Mouse (Mus musculus) kidney, postnatal 14 days (tissue): ENCODE results near the gene Gli1.
"Not testable (repeated sequence)": the region's sequence is repeated elsewhere in the genome, so short reads cannot be mapped to it uniquely, and the experiment has no call there.

Experiments used
- DNase-seq: peaks from one replicate; pipeline ENCODE4 v3.0.0; 2022; ENCODE audit warnings: mixed read lengths

Gli1 gene

DNA sequence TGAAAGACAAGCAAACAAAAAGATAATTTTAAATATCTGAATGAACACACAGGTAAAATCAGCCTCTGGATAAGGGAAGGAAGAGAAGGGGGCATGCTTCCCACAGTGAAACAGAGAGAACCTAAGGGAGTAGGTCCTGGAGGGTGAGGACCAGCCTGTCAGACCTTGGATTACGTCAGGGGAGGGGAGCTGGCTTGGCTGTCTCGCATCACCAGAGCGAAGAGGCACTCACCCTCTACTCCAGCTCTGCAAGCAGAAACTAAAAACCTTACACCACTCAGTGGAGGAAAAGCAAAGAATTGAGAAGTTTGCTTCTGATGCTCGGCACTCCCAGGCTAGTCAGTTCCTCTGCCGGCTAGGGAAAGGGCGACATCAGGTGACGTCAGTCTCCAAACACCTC, 21.8 kb downstream of the Gli1 start:
- DNase-seq, result no peak

DNA sequence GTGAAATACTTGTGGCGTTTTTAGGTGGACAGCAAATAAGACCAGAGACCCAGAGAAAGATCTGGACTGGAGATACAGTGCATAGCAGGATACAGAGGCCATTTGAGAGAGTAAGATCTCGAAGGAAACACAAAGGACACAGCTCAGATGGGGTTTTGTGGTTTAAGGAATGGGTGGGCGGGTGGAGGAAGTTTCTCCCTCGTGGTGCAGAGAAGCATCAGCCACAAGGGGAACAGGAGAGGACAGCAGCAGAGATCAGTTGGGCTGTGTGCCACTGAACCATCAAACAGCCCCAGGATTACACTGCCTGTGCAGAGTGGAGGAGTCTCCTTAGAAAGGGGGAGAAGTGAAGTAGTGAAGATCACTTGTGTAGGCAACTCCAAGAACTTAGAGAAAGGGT, 23.8 kb downstream of the Gli1 start:
- no peak for DNase-seq

DNA sequence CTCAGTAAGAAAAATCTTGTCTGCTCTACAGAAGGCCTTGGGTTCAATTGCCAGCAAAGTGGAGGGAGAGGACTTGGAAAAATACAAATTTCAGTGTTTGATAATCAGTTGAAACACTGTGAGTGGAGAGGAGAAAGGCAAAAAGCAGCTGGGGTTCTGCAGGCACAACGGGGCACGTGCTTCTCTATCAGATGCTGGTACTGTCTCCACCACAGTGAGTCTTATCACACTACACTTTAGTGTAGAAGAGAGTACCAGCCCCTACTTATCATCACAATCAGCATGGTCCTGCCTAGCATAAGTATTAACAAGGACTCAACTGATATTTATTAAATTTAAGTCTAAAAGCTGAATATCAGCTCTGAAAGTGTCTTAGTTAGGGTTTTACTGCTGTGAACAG, 24.5 kb downstream of the Gli1 start:
- no peak for DNase-seq

DNA sequence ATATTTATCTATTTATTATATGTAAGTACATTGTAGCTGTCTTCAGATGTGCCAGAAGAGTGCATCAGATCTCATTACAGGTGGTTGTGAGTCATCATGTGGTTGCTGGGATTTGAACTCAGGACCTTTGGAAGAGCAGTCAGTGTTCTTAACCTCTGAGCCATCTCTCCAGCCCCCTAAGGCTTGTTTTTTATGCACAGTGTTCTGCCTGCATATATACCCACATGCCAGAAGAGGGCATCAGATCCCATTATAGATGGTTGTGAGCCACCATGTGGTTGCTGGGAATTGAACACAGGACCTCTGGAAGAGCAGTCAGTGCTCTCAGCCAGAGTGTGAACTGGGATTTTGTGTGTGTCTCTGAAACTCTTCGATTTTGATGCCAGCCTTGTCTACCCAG, 26.8 kb downstream of the Gli1 start:
- DNase-seq, result not testable (repeated sequence)

DNA sequence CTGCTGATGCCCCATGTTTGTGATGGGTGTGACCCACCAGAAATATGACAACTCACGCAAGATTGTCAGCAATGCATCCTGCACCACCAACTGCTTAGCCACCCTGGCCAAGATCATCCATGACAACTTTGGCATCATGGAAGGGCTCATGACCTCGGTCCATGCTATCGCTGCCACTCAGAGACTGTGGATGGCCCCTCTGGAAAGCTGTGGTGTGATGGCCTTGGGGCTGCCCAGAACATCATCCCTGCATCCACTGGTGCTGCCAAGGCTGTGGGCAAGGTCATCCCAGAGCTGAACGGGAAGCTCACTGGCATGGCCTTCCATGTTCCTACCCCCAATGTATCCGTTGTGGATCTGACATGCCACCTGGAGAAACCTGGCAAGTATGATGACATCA, 28.3 kb downstream of the Gli1 start:
- DNase-seq, result not testable (repeated sequence)

DNA sequence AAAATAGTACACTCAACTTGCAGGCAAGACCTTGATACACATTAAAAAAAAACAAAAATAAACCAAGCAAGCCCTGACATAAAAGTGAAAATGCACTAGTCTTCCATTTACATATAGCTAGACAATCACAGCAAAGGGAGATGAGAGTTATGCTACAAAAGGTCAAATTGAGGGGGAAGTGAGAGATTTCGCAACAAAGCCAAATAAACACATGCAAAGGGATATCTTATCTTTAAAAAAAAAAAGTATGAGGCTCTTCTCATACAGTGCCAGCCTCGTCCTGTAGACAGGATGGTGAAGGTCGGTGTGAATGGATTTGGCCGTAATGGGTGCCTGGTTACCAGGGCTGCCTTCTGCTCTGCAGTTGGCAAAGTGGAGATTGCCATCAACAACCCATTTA, 28.9 kb downstream of the Gli1 start:
- DNase-seq, result no peak

DNA sequence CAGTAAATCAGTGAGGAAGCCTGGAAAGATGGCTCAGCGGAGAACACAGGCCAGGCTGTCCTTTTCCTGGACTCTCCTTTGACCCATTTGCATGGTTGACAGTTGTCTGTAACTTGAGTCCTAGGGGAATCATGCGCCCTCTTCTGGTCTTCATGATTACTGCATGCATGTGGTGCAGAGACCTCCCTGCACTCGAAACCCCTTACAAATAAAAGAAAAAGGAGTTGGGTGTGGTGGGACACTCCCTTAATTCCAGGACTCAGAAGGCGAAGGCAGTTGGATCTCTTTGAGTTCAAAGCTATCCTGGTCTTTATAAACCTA, 29.5 kb downstream of the Gli1 start:
- DNase-seq, result peak; percentile 86

DNA sequence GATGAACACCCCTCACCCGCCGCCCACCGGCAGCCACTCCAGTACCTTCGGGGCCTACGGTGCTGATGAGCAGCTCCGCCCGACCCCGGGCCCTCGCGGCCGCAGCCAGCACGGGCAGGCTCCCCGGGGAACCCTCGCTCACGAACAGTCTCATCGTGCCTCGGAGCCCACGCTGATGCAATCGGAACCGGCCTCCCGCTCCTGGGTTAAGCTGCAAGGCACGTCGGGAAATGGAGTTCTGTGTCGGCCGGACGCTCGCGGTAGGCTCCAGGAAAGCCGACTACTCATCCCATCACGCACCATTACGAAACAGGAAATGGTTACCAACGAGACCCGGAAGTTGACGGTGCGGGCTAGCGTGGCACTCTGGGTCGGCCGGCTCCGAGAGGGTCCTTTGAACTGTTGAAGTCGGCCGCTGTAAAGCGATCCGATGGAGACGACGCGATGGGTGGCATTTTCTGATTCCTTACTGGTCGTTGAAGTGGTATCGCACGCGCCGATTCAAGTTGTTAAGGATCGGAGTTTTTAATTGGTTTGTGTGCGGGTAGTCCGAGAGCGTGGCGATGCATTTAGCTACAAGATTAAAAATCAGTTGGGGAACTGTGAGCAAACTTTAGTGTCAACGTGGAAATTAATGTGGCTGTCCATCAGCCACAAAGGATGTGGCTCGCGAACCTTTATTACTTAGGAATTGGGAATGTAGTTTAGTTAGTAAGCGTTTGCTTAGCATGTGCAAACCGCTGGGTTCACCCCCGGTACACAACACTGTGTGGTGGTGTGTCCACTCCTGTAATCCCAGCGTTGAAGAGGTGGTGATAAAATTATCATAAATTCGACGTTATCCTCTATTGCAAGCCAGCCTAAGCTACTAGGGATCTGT, 30.1 kb downstream of the Gli1 start, which contains the start of gene Mars:
TSS of gene Mars (minus strand) at position 311 of the 880 bp plus-strand sequence.
- DNase-seq, result peak; percentile 96

DNA sequence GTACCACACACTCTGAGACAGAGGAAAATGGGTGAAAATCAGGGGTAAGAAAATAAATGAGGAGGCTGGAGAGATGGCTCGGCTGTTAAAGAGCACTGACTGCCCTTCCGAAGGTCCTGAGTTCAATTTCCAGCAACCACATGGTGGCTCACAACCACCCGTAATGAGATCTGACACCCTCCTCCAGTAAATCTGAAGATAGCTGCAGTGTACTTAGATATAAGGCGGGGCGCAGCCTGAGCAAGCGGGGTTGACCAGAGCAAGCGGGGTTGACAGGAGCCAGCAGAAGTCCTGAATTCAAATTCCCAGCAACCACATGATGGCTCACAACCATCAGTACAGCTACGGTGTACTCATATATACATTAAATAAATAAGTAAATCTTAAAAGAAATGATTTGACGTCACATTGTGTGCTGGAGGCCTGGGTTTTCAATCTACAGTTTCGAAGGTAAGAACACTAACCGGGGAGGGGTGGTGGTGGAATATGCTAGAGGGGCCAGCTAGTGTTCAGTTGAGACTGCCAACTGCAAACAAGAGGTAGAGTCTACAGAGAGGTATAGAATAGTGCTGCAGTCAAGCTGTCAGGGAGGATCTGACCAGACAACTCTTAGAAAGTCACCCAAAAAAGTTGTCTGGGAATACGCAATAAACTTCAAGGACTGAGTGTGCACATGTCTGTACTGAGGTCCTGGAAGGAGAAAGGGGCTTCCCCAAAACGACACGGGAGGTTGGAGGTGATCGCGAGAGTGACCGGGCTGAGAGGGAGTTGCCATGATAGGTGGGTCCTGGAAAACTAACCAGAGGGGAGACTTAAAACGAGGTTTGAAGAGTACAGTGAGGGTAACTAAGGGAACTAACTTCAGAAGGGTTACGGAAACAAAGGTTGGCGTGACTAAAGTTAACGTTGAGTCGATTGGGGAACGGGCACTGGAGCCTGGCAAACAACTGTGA, 31.0 kb downstream of the Gli1 start:
- no peak for DNase-seq

DNA sequence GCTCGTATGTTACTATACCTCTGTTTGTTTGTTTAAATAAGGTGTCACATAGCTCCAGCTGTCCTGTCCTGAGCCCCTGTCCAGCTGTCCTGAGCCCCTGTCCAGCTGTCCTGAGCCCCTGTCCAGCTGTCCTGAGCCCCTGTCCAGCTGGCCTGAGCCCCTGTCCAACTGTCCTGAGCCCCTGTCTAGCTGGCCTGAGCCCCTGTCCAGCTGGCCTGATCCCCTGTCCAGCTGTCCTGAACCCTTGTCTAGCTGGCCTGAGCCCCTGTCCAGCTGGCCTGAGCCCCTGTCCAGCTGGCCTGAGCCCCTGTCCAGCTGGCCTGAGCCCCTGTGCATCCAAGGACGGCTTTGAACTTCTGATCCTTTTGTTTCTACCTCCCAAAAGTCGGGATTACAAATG, 32.6 kb downstream of the Gli1 start:
- not testable (repeated sequence) for DNase-seq

DNA sequence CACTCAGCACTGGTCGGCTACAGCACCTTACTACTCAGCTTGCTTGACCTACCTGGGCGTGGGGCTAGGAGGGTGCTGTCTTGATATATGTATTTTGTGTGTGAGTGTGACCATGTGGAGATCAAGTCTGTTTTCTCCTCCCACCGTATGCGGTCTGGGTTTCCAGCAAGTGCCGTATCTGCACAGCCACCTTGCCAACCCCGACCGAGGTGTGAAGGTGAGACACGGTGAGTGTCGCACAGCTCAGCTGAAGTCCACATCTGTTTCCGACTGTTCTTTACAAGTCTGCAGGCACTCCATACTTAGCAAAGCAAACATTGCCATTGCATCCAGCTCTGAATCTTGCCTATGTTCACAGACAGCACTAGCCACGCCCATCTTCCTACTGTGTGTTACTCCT, 38.6 kb downstream of the Gli1 start:
- DNase-seq, result no peak

DNA sequence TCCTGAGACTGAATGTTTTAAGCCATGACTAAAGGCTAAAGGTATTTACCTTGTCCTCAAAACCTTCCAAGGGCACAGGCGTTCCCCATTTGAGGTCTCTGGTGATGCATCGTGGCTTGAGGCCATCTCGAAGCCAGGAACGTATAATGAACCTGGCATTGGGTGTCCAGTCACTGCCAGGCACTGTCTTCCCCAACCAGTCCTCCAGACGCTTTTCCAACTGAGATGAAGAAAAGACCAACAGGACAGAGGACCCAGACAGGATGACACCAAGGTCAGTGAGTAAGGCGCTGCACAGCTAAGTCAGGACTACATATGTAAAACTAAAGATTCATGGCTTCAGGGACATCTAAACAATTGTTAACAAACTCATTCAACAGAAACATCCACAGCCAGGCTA, 41.4 kb downstream of the Gli1 start:
- DNase-seq, result no peak

DNA sequence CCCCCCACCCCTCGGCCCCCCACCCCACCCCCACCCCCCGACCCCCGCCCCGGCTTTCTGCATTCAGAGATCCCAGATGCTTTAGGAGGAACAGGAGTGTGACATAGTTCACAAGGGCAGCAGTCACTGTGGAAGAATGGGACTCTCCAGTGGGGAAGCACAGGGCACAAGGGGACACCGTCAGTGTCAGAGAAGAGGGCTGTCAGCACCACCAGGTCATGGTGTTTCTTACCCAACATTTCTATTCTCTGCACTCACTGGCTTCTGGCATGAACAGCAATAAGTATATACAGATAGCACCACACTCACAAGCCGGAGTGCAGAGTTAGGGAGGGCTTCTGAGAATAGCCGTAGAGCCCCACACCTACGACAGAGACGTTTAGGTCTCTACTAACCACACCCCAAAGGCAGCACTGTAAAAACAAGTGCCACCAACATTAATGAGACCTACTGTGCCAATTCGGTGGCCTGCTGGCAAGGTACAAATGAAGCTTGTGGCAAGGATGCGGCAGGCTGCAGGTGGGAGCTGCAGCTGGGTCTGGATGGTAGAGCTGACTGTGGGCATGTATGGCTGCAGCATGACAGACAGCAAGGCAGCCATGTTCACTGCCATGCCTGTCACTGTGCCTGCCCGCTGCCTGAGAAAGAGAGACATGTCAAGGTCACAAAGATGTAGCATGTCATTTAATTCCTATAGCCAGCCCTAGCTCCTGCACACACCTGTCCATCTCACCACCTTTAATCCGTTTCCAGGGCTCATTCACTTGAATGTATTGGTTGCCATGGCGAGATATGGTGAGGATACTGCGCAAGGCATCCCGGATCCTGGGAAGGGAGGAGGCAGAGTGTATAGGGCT, 44.5 kb downstream of the Gli1 start:
- no peak for DNase-seq

DNA sequence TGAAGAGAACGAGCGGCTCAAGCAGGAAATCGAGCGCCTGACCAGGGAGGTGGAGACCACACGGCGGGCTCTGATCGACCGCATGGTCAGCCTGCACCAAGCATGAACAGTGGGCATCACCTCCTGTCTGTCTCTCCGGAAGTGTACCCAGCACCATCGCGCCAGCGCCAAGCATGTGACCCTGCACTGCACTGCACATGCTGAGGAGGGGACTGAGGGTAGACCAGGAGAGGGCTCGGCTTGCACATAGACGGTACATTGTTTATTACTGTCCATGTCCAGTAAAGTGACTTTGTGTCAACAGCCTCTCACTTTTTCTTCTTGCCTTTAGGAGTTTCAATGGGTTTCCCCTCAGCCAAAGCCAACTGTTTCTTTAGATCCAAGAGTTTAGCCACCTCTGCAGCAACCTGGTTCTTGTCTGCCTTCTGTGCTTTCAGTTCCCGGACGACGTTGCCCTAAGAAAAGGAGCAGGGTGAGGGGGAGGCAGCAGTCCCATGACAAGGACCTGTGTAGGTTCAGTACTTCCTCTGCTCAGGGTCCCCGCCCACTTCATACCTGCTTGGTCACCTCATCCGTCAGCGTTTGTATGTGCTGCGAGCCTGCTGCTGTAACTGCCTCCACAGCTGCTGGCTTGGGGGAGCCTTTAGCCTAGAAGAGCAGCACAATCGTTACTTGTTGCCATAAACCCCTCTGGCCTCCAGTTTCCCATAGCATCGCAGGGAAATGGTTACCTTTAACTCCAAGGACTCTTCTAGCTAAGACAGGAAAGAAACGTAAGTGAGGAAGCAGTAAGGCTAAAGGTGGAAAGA, 45.6 kb downstream of the Gli1 start:
- no peak for DNase-seq

DNA sequence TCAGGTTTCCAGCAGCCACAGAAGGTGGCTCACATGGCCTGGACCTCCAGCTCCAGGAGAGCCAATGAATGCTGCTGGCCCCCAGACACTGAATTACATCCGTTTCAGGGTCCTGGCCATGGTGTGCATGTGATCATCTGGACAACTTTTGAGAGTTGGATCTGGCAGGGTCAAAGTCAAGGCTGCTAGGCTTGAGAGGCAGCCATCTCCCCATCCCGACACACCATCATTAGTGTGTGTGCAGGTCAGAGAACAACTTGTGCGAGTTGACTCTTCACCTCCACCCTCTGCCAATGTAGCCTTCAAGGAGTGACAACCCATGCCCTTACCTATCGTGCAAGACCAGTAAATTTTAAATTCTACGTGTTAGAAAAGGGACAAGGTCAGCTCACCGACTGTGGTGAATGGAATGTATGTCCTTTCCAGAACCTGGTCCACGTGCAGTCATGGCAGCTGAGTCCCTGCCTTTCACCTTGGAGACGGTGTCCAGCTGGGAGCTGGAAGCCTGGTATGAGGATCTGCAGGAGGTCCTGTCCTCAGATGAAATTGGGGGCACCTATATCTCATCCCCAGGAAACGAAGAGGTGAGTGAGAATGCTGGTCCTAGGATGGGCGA, 46.8 kb downstream of the Gli1 start:
- DNase-seq, result no peak

DNA sequence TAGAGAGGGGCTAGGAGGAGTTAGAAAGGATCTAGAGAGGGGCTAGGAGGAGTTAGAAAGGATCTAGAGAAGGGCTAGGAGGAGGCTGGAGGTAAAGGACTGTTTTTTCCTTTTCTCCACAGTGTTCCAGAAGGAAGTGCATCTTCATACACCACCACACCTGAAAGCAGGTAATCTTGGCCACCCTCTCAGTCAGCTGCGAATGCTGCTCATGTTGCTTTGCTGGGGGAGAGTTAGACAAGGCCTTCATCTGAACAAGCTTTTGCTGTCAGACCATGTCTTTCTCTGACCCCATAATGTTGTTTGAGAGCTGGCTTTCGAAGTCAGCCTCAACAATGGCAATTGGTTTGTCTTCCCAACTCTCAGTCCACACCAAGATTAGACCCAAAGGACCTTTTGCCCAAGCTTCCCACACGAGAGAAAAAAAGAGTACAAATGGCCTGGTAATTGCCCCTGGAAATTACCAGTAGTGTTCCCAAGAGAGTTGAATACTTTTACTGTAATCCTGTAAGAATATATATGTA, 48.1 kb downstream of the Gli1 start:
- DNase-seq, result no peak

DNA sequence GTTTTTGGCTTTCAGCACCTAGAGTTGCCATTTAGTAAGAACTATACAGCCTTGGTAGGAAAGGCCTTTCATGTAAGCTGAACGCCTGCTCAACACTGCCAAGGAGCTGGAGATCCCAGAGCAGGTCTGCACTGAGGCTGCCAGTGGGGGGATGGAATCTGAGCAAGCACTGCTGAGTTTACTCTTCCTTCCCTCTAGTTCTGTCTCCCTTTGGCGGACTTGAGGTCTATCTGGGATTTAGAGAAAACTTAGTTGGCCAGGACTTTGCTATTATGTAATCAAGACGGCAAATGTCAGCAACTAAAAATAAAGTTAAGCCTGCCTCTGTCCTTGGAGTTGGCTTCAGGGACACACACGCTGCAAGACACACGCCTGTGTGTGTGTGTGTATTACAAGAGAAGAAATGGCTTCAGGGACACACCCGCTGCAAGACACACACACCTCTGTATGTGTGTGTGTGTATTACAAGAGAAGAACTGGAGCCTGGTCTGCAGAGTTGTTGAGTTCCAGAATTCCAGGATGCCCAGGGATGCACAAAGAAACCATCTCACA, 48.7 kb downstream of the Gli1 start:
- DNase-seq, result peak; percentile 24

DNA sequence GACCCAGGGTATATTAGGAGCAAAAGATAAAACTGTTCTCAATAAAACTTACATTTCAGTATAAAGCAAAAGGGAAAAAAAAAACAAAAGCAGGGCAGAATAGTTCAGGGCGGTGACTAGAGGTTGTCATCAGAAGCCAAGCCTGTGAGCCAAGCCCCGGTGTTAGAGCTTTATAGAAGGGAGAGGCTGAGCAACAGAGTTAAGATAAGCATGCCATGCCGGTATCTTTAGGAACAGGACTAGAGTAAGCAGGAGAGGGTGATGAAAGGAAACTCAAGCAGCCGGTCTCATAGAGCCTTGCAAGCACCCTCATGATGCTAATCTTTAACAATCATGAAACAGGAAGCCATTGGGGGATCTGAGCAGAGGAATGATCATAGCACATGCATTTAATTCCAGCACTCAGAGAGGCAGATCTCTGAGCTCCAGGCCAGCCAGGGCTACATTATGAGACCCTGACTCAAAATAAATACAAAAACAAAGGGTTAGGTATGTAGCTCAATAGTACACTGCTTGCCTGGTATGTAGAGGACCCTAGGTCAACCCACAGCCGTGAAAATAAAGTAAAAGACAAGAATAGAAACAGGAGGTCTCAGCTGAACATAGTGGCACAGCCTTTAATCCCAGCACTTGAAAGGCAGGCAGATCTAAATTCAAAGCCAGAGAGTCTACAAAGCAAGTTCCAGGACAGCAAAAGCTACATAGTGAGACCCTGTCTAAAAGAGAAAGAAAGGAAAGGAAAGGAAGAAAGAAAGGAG, 49.7 kb downstream of the Gli1 start:
- DNase-seq, result no peak

DNA sequence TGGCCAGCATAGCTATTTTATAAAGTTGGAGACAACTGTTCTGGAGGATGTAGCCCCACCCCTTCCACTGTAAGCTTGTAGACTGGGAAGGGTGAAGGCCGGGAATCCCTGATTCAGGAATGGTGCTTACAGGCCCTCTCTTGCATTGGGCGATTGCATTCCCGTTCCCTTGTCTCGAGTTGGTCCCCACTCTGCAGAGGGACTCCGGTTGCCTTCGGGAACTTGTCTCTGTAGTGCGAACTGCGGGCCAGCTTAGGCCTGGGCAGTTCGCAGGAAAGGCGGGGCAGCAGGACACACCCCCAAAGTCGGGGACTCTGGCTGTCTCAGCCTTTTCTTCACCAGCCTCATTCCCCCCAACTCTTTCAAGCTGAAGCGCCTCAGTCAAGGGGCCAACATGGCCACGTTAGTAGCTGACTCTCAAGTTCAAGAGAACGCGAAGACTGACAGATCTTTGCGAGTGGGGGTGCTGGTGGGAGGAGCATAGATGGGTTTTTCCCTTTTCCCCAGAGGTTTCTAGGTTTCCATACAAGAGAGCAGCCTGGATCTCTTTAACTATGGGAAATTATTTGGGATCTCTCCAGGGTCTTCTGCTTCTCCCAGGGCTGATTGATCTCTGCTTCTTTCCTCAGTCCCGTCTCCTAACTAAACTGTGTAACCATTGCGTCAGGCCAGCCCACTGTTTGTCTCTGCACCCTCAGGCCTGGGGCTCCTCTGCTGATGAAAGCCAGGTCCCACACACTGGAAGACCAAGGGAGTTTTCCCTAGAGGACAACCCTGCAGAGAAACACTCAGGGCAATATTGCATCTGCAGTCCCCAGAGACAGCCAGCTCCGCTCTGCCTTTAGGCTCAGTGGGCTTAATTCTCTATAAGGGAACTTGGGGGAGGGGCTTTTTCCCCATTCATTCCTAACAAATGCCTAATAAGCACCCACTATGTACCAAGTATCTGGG, 50.6 kb downstream of the Gli1 start:
- peak; percentile 75 for DNase-seq
